Mouse (Mus musculus) left cerebral cortex, adult 6 months (tissue): ENCODE results near the gene Prkab1. TPM values are rescaled to one million over a fixed set of nuclear protein-coding genes. Genes with fewer than 3 reads are reported as not detected.

ENCODE experiments used
- long read RNA-seq, 2 experiments: library from polyadenylated mRNA; unstranded; transcript quantifications; one replicate each; pipeline ENCODE4 v2.0.0; 2019 to 2020
- polyA plus RNA-seq: library from polyadenylated mRNA; unstranded; fragments of <200 nt; fragmentation: Nextera tagmentation; gene quantifications from 2 replicates; pipeline ENCODE4 v1.2.3, GENCODE M21; 2021

Prkab1 gene
- polyA plus RNA-seq: 12.9 and 17.3 TPM in 2 replicates
- long read RNA-seq, experiment 1, transcript Prkab1-201 (7 exons, 2,089 nt): minor isoform, 10 of 59 reads
- long read RNA-seq, experiment 1, transcript Prkab1-202 (8 exons, 2,026 nt): major isoform, 33 of 59 reads
- long read RNA-seq, experiment 1, partial matches to known transcripts: 3 of 59 reads
- long read RNA-seq, experiment 1, other reads (novel, unspliced or antisense): 7 of 59 reads
- long read RNA-seq, experiment 2, transcript Prkab1-202 (8 exons, 2,026 nt): major isoform, 9 of 16 reads
- long read RNA-seq, experiment 2, partial matches to known transcripts: 0 of 16 reads
- long read RNA-seq, experiment 2, other reads (novel, unspliced or antisense): 3 of 16 reads

DNA sequence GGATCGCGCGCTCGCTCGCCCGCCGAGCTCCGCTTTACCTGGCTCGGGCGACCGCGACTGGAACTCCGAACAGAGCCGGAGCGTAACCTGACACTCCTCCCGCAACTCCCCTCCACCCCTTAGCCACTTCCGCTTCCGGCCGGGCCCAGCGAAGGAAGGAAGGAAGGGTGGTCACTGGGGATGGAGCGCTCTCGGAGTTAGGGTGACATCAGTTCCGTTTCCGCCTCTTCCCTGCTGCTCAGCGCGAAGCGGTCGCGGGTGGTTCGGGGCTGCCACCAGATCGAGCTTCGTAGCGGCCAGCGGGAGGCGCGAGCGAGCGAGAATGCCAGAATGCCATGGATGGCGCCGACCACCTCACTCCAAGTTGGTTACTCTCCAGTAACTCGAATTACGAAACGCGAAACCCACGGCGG is at the start of gene Prkab1:
Gene Prkab1 (minus strand): TSS at position 182 of the 413 bp plus-strand sequence.

Other genes starting within 250 kb of the Prkab1 start
- 50.2 and 61.5 TPM in 2 replicates for gene Cit, start 179.2 kb downstream of the Prkab1 start, polyA plus RNA-seq
- not detected in 2 replicates for gene Tmem233, start 58.7 kb upstream of the Prkab1 start, polyA plus RNA-seq